Mouse (Mus musculus): ENCODE measurements at regions not wholly inside any gene's neighbourhood (a gene's known extent, or its start where the extent isn't known, plus 50 kb on each side); places are given as distances from the start of the nearest gene placed in this dataset.

GRCm38 (mm10) chr11:111843728-111844258 lies 777.8 kb downstream of the Kcnj2 start:
- no peak for DNase-seq (ENCODE audit: low spot score)

GRCm38 (mm10) chr11:111844382-111845027 lies 778.5 kb downstream of the Kcnj2 start:
- DNase-seq (ENCODE audit: low spot score): no peak

GRCm38 (mm10) chr11:111857288-111857687 lies 791.3 kb downstream of the Kcnj2 start:
- DNase-seq (ENCODE audit: low spot score): no peak

GRCm38 (mm10) chr11:111858111-111858510 lies 792.1 kb downstream of the Kcnj2 start:
- DNase-seq (ENCODE audit: low spot score): no peak

GRCm38 (mm10) chr11:111865143-111865542 lies 799.2 kb downstream of the Kcnj2 start:
- DNase-seq (ENCODE audit: low spot score): no peak

- no peak for DNase-seq (ENCODE audit: low spot score)
Measured at GRCm38 (mm10) chr11:111875406-111875805, 809.4 kb downstream of the Kcnj2 start.

GRCm38 (mm10) chr11:111880146-111880545 lies 814.2 kb downstream of the Kcnj2 start:
- DNase-seq (ENCODE audit: low spot score): peak; percentile 5

- no peak for DNase-seq (ENCODE audit: low spot score)
Measured at GRCm38 (mm10) chr11:111890026-111890425, 824.1 kb downstream of the Kcnj2 start.

GRCm38 (mm10) chr11:111893861-111894260 lies 827.9 kb downstream of the Kcnj2 start:
- no peak for DNase-seq (ENCODE audit: low spot score)

- no peak for DNase-seq (ENCODE audit: low spot score)
Measured at GRCm38 (mm10) chr11:111895221-111896200, 829.5 kb downstream of the Kcnj2 start.

- no peak for DNase-seq (ENCODE audit: low spot score)
Measured at GRCm38 (mm10) chr11:111897001-111897400, 831.0 kb downstream of the Kcnj2 start.

GRCm38 (mm10) chr11:111904086-111904485 lies 838.1 kb downstream of the Kcnj2 start:
- peak; percentile 16 for DNase-seq (ENCODE audit: low spot score)

GRCm38 (mm10) chr11:111913891-111914290 lies 847.9 kb downstream of the Kcnj2 start:
- no peak for DNase-seq (ENCODE audit: low spot score)

- no peak for DNase-seq (ENCODE audit: low spot score)
Measured at GRCm38 (mm10) chr11:111926336-111926735, 855.7 kb upstream of the Sox9 start.

GRCm38 (mm10) chr11:111929366-111929765 lies 852.7 kb upstream of the Sox9 start:
- DNase-seq (ENCODE audit: low spot score): no peak

GRCm38 (mm10) chr11:111932052-111932451 lies 850.0 kb upstream of the Sox9 start:
- DNase-seq (ENCODE audit: low spot score): no peak

- DNase-seq (ENCODE audit: low spot score): no peak
Measured at GRCm38 (mm10) chr11:111944282-111944681, 837.7 kb upstream of the Sox9 start.

GRCm38 (mm10) chr11:111945806-111946205 lies 836.2 kb upstream of the Sox9 start:
- no peak for DNase-seq (ENCODE audit: low spot score)

GRCm38 (mm10) chr11:111947671-111948070 lies 834.4 kb upstream of the Sox9 start:
- DNase-seq (ENCODE audit: low spot score): no peak

GRCm38 (mm10) chr11:111953421-111953820 lies 828.6 kb upstream of the Sox9 start:
- DNase-seq (ENCODE audit: low spot score): no peak

- DNase-seq (ENCODE audit: low spot score): peak; percentile 68
Measured at GRCm38 (mm10) chr11:111957721-111958287, 824.2 kb upstream of the Sox9 start.

GRCm38 (mm10) chr11:111961047-111961837 lies 820.8 kb upstream of the Sox9 start:
- DNase-seq (ENCODE audit: low spot score): no peak

Measured in adipocyte (in vitro differentiated cells).